Mouse (Mus musculus) gastrocnemius, postnatal 14 days (tissue): ENCODE results near the gene Marveld1. TPM values are rescaled to one million over a fixed set of nuclear protein-coding genes. Genes with fewer than 3 reads are reported as not detected.

Source experiments
- DNase-seq: peaks from one replicate; pipeline ENCODE4 v3.0.0; 2021; ENCODE audit warnings: mixed read lengths
- intact Hi-C: fragments of 180-260 bp; cut with DNase I; formaldehyde crosslinking; loops from one replicate; pipeline ENCODE4 v1.15.1; 2025; ENCODE audit warnings: low total_unique reads
- total RNA-seq, 2 experiments: library from RNA; stranded (reverse); gene quantifications; 2 replicates each; pipeline ENCODE4 v1.2.3; 2021

Gene Marveld1
- total RNA-seq, 2 experiments from 2014 or later, result 11.4 to 13.9 TPM

- intact Hi-C loops, result no loop called here
- no peak for DNase-seq
Measured at GRCm38 (mm10) chr19:42137167-42137672, 10.0 kb upstream of the Marveld1 start.

- intact Hi-C loops, result no loop called here
Measured at GRCm38 (mm10) chr19:42138517-42139285, 8.5 kb upstream of the Marveld1 start.

GRCm38 (mm10) chr19:42139724-42140517, 7.3 kb upstream of the Marveld1 start:
- intact Hi-C loops, result no loop called here
- DNase-seq, result no peak

More at GRCm38 (mm10) chr19:42138517-42139285, 8.5 kb upstream of the Marveld1 start:
- no peak for DNase-seq

GRCm38 (mm10) chr19:42141998-42142397, 5.2 kb upstream of the Marveld1 start:
- intact Hi-C loops, result no loop called here
- no peak for DNase-seq

GRCm38 (mm10) chr19:42142757-42143156, 4.4 kb upstream of the Marveld1 start:
- intact Hi-C loops, result no loop called here
- DNase-seq, result no peak

- DNase-seq, result no peak
- intact Hi-C loops, result no loop called here
Measured at GRCm38 (mm10) chr19:42144067-42144466, 3.1 kb upstream of the Marveld1 start.

- intact Hi-C loops, result no loop called here
- DNase-seq, result peak; percentile 88
Measured at GRCm38 (mm10) chr19:42144541-42145167, 2.5 kb upstream of the Marveld1 start.

- no peak for DNase-seq
- intact Hi-C loops, result no loop called here
Measured at GRCm38 (mm10) chr19:42145210-42145609, 2.0 kb upstream of the Marveld1 start.

- intact Hi-C loops, result no loop called here
- no peak for DNase-seq
Measured at GRCm38 (mm10) chr19:42145731-42146130, 1.5 kb upstream of the Marveld1 start.

- intact Hi-C loops, result no loop called here
- no peak for DNase-seq
Measured at GRCm38 (mm10) chr19:42146276-42147010, 757 bp upstream of the Marveld1 start.

- intact Hi-C loops, result no loop called here
- DNase-seq, result peak; percentile 76
Measured at GRCm38 (mm10) chr19:42147769-42148568, 769 bp downstream of the Marveld1 start.

- intact Hi-C loops, result no loop called here
- no peak for DNase-seq
Measured at GRCm38 (mm10) chr19:42148569-42148860, 1.3 kb downstream of the Marveld1 start.

- DNase-seq, result peak; percentile 84
- intact Hi-C loops, result loop anchor here (10.0 kb wide), 1 partner anchor 57 kb away; the partner anchor contains the start of gene Pi4k2a
Measured at GRCm38 (mm10) chr19:42151990-42152389, 4.8 kb downstream of the Marveld1 start.

- intact Hi-C loops, result loop anchor here (10.0 kb wide), 1 partner anchor 63 kb away; the partner anchor contains the start of gene Pi4k2a
- no peak for DNase-seq
Measured at GRCm38 (mm10) chr19:42157493-42158237, 10.5 kb downstream of the Marveld1 start.

- intact Hi-C loops, result loop anchor here (10.0 kb wide), 1 partner anchor 64 kb away; the partner anchor contains the start of gene Pi4k2a
- no peak for DNase-seq
Measured at GRCm38 (mm10) chr19:42158246-42159017, 11.2 kb downstream of the Marveld1 start.

GRCm38 (mm10) chr19:42163764-42164163, 16.6 kb downstream of the Marveld1 start, which contains the start of gene Zfyve27:
Gene Zfyve27, plus strand, starts transcription at chr19:42163951.
- no peak for DNase-seq

GRCm38 (mm10) chr19:42164188-42164587, 17.0 kb downstream of the Marveld1 start:
- DNase-seq, result no peak
- intact Hi-C loops, result loop anchor here (10.0 kb wide), 1 partner anchor 129 kb away; the partner anchor contains the start of gene Ankrd2

More at GRCm38 (mm10) chr19:42163764-42164163, 16.6 kb downstream of the Marveld1 start, which contains the start of gene Zfyve27:
- intact Hi-C loops, result loop anchor here (10.0 kb wide), 1 partner anchor 129 kb away; the partner anchor contains the start of gene Ankrd2
